Mouse (Mus musculus): ENCODE data around the gene Selplg. TPM values are rescaled to one million over a fixed set of nuclear protein-coding genes. Genes with fewer than 3 reads are reported as not detected.

The Selplg gene
- total and polyA plus RNA-seq, 2 experiments from 2014 or later = 1.9 to 3.1 TPM

DNA sequence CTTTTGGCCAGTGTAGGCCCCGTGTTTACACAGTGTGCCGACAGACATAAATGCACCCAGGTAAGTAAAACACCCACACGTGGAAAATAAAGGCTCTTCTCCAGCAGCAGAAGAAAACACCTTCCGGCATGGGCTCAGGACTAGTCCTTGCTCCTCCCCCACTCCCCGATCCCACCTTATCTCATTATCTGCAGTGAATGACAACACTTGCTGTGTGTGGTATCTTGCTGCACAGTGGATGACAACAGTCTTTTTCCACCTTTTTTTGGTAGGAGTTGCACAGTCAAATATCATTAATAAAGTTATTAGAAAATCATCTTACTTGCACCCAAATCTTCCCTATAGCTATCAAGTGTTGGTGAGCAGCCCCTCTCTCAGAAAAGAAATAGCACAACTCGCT, 32.5 kb upstream of the Selplg start:
- DNase-seq (ENCODE audit: low spot score) (no peak), ATAC-seq (ENCODE audit: low FRiP score) (no peak)
- H3K4me3 ChIP-seq (ENCODE audit: low read depth, low read length) = no peak overlapping the region
- TF ChIP-seq CTCF (IDR thresholded peaks at IDR 0.05) = no peak
- no peaks in the 10 kb centered on the region for H3K4me1 ChIP-seq (ENCODE audit: insufficient read depth, low read length)
- no peak overlapping the region for H3K9ac ChIP-seq (replicated peaks; ENCODE audit: low read length, poor library complexity, severe bottlenecking)
- H3K4me2 ChIP-seq (ENCODE audit: low read depth, low read length, poor library complexity, severe bottlenecking) = no peak overlapping the region
- peaks cover 15% of the 10 kb centered on the region; the same call in 1 of the 2 replicates for H3K36me3 ChIP-seq (ENCODE audit: insufficient read depth, low read length)
- H3K27ac ChIP-seq (ENCODE audit: low read depth, low read length) = no peak overlapping the region
- WGBS = 92% methylated on average over 6 of the region's 6 CpGs
- H3K27me3 ChIP-seq (ENCODE audit: insufficient read depth, low read length) = no peaks in the 10 kb centered on the region
- no peaks in the 10 kb centered on the region for H3K9me3 ChIP-seq (ENCODE audit: low read length)

DNA sequence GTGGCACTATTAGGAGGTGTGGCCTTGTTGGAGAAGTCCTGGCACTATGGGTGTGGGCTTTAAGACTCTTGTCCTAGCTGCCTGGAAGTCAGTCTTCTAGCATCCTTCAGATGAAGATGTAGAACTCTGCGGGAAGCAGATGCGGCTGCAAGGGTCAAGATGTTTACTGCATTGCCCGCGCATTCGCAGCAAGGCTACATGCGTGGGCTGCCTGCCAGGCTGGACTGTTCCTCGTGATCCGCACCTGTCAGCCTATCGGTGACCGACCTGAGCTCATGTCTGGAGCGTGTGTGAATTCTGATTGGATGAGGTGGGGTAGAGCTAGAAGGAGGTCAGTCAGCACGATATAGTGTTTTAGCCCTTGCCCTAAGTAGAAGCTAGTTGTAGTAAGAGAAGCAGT, 31.6 kb upstream of the Selplg start:
- 98% methylated on average over 12 of the region's 12 CpGs for WGBS
- no peak overlapping the region for H3K27ac ChIP-seq (ENCODE audit: low read depth, low read length)

DNA sequence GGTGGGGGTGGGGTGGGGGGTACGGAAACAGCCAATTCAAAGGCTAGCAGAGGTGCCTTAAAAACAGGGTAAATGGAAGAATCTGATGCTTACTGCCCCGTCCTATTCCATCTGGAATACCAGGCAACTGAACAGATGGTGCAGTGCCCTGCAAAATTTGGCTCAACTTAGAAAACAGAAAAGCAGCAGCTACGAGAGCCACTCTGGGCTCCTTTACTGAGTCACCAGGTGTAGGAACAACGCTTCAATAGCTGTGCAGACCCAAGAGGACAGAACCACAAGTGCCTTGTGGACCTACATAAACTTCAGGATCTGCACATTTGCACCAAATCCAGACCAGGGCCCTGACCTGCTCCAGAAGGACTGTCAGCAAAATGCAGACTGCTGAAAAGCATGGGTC, 30.0 kb upstream of the Selplg start:
- no peak for TF ChIP-seq CTCF (IDR thresholded peaks at IDR 0.05)
- Histone ChIP-seq H3K4me3 (ENCODE audit: low read depth, low read length) (no peak overlapping the region), H3K27me3 (ENCODE audit: insufficient read depth, low read length) (no peaks in the 10 kb centered on the region), H3K4me1 (ENCODE audit: insufficient read depth, low read length) (no peaks in the 10 kb centered on the region), H3K27ac (ENCODE audit: low read depth, low read length) (no peak overlapping the region), H3K9ac (replicated peaks; ENCODE audit: low read length, poor library complexity, severe bottlenecking) (no peak overlapping the region), H3K4me2 (ENCODE audit: low read depth, low read length, poor library complexity, severe bottlenecking) (no peak overlapping the region), H3K36me3 (ENCODE audit: insufficient read depth, low read length) (peaks cover 15% of the 10 kb centered on the region; the same call in 1 of the 2 replicates), H3K9me3 (ENCODE audit: low read length) (no peaks in the 10 kb centered on the region)
- ATAC-seq (ENCODE audit: low FRiP score) = no peak
- DNase-seq (ENCODE audit: low spot score) = no peak
- WGBS = 72% methylated on average over 4 of the region's 4 CpGs

More for the DNA sequence above, 31.6 kb upstream of the Selplg start:
- Histone ChIP-seq H3K27me3 (ENCODE audit: insufficient read depth, low read length) (no peaks in the 10 kb centered on the region), H3K4me3 (ENCODE audit: low read depth, low read length) (no peak overlapping the region), H3K36me3 (ENCODE audit: insufficient read depth, low read length) (peaks cover 15% of the 10 kb centered on the region; the same call in 1 of the 2 replicates), H3K9me3 (ENCODE audit: low read length) (no peaks in the 10 kb centered on the region), H3K4me1 (ENCODE audit: insufficient read depth, low read length) (no peaks in the 10 kb centered on the region), H3K4me2 (ENCODE audit: low read depth, low read length, poor library complexity, severe bottlenecking) (no peak overlapping the region), H3K9ac (replicated peaks; ENCODE audit: low read length, poor library complexity, severe bottlenecking) (no peak overlapping the region)
- ATAC-seq (ENCODE audit: low FRiP score) = no peak
- TF ChIP-seq CTCF (IDR thresholded peaks at IDR 0.05) = no peak
- DNase-seq (ENCODE audit: low spot score) = no peak

DNA sequence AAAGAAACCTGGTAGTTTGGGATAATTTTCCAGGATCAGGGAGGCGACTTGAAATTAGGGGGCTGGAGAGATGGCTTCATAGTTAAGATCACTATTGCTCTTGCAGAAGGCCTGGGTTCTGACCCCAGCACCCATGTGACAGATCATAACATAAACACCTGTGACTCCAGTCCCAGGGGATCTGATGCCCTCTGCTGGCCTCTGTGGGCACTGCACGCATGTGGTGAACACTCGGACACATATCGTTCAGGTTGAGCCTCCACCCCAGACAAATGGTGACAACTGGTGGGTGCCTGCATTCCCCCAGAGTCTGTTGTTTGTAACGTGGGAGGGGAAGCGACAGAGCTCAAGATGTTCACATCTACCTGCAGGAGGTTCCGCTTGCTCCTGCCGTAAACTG, 28.9 kb upstream of the Selplg start:
- Histone ChIP-seq H3K9me3 (ENCODE audit: low read length) (no peaks in the 10 kb centered on the region), H3K4me1 (ENCODE audit: insufficient read depth, low read length) (no peaks in the 10 kb centered on the region), H3K4me2 (ENCODE audit: low read depth, low read length, poor library complexity, severe bottlenecking) (no peak overlapping the region), H3K27ac (ENCODE audit: low read depth, low read length) (no peak overlapping the region), H3K4me3 (ENCODE audit: low read depth, low read length) (no peak overlapping the region), H3K27me3 (ENCODE audit: insufficient read depth, low read length) (no peaks in the 10 kb centered on the region), H3K9ac (replicated peaks; ENCODE audit: low read length, poor library complexity, severe bottlenecking) (no peak overlapping the region), H3K36me3 (ENCODE audit: insufficient read depth, low read length) (peaks cover 15% of the 10 kb centered on the region; the same call in 1 of the 2 replicates)
- no peak for DNase-seq (ENCODE audit: low spot score)
- TF ChIP-seq CTCF (IDR thresholded peaks at IDR 0.05) = peak; percentile 69
- 96% methylated on average over 8 of the region's 8 CpGs for WGBS
- ATAC-seq (ENCODE audit: low FRiP score) = no peak

DNA sequence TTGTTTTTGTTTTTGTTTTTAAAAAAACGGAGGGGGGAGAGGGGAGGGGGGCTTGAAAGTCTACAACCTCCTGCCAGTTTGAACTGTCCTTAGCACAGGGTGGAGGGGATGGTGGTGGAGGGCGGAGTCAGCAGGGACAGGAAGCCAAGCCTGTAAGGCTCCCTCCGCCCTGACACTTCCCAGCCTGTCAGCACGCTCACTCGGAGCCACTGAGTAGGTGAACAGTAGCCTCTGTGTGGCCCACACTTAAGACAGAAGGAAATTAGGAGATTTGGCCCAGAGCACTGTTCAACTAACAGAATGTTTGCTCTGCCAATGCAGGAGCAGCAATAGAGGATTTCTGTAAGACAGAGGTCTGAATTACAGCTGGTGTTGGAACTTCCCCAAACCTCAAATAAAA, 26.5 kb upstream of the Selplg start:
- no peak for TF ChIP-seq CTCF (IDR thresholded peaks at IDR 0.05)
- H3K4me1 ChIP-seq (ENCODE audit: insufficient read depth, low read length) = no peaks in the 10 kb centered on the region
- peaks cover 12% of the 10 kb centered on the region; the same call in 1 of the 2 replicates for H3K36me3 ChIP-seq (ENCODE audit: insufficient read depth, low read length)
- WGBS = 79% methylated on average over 5 of the region's 5 CpGs
- ATAC-seq (ENCODE audit: low FRiP score) (no peak), DNase-seq (ENCODE audit: low spot score) (no peak)
- no peak overlapping the region for H3K4me2 ChIP-seq (ENCODE audit: low read depth, low read length, poor library complexity, severe bottlenecking)
- H3K27me3 ChIP-seq (ENCODE audit: insufficient read depth, low read length) = no peaks in the 10 kb centered on the region
- H3K27ac ChIP-seq (ENCODE audit: low read depth, low read length) = no peak overlapping the region
- no peaks in the 10 kb centered on the region for H3K9me3 ChIP-seq (ENCODE audit: low read length)
- H3K9ac ChIP-seq (replicated peaks; ENCODE audit: low read length, poor library complexity, severe bottlenecking) = no peak overlapping the region
- H3K4me3 ChIP-seq (ENCODE audit: low read depth, low read length) = no peak overlapping the region

DNA sequence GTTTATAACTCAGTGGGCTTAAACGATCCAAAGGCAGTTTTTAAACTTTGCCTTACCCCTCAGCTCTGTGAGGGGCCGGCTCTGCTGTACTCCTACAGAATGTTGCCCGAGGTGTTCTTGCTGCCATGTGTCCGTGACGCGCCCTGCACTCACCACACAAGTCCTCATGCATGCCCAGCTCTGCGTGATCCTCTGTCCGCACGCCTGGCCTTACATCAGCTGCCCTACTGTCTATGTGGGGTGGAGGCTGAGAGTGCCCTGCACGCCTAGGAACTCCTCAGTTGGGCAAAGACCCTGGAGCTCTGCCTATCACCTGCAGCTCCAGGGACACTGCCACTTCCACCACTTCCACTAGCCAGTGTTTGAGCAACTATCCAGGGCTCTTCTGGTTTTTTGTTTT, 26.1 kb upstream of the Selplg start:
- no peak for ATAC-seq (ENCODE audit: low FRiP score)

More for the DNA sequence above, 26.1 kb upstream of the Selplg start:
- Histone ChIP-seq H3K9me3 (ENCODE audit: low read length) (no peaks in the 10 kb centered on the region), H3K4me1 (ENCODE audit: insufficient read depth, low read length) (no peaks in the 10 kb centered on the region), H3K9ac (replicated peaks; ENCODE audit: low read length, poor library complexity, severe bottlenecking) (no peak overlapping the region), H3K27ac (ENCODE audit: low read depth, low read length) (no peak overlapping the region), H3K36me3 (ENCODE audit: insufficient read depth, low read length) (peaks cover 7% of the 10 kb centered on the region; the same call in 1 of the 2 replicates), H3K4me2 (ENCODE audit: low read depth, low read length, poor library complexity, severe bottlenecking) (no peak overlapping the region), H3K4me3 (ENCODE audit: low read depth, low read length) (no peak overlapping the region), H3K27me3 (ENCODE audit: insufficient read depth, low read length) (no peaks in the 10 kb centered on the region)
- WGBS = 86% methylated on average over 10 of the region's 10 CpGs
- no peak for DNase-seq (ENCODE audit: low spot score)
- TF ChIP-seq CTCF (IDR thresholded peaks at IDR 0.05) = no peak
